Mouse (Mus musculus): ENCODE measurements around the gene Fam110a. TPM values are rescaled to one million over a fixed set of nuclear protein-coding genes. Genes with fewer than 3 reads are reported as not detected.

Gene Fam110a
- polyA plus RNA-seq, 1 experiment from 2014 or later, result 29.0 TPM

DNA sequence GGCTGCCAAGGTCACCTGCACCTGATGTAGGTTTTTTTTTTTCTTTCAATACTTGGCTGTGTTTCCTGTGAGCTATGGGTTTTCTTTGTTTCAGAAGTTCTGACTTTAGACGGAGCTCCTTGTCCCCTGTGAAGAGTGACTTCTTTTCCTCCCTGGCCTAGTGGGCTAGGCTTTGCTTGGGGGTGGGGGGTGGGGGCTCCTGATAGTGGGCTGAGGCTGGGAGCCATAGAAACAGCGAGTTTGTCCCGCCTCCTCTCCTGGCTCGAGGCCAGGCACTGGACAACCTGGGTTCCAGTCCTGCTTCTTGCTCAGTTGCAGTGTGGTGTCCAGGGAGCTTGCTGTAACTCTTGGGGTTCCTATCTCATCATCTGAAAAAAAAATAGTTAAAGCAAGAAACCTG, 36.0 kb upstream of the Fam110a start:
- Histone ChIP-seq H3K4me3 (replicated peaks; ENCODE audit: low read depth, low read length) (no peak overlapping the region), H3K27me3 (ENCODE audit: insufficient read depth, low read length) (no peaks in the 10 kb centered on the region), H3K27ac (no peak overlapping the region), H3K4me2 (ENCODE audit: low read length) (no peak overlapping the region), H3K4me1 (replicated peaks; ENCODE audit: insufficient read depth, low read length) (no peaks in the 10 kb centered on the region; the same call in 1 of the 2 replicates), H3K36me3 (ENCODE audit: insufficient read depth, low read length) (no peaks in the 10 kb centered on the region), H3K9me3 (replicated peaks; ENCODE audit: low read length) (no peaks in the 10 kb centered on the region), H3K9ac (ENCODE audit: low read depth, low read length) (no peak overlapping the region)
- no peak for ATAC-seq (replicated peaks; ENCODE audit: low FRiP score, low read depth)
- 32% methylated on average over 4 of the region's 4 CpGs for WGBS
- DNase-seq (ENCODE audit: low spot score), result no peak
- TF ChIP-seq CTCF (IDR thresholded peaks at IDR 0.05; ENCODE audit: low read depth), result no peak

DNA sequence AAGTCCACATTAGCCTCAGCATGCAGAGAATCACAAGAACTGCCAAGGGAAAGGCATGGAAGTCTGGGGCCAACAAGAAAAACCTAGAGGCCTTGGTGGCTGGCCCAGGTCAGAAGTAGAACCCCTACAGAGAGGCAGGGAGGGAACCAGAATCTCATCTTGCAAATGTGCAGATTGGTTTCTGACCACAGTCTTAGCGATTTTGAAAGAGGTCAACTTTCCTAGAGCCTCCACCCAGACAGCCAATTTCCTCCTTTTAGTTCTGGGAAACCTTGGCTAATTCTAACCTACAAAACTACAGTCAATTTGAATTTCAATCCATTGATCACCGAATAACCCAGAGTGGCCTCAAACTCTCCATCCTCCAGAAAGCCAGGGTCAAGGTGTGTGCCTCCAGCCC, 32.7 kb upstream of the Fam110a start:
- TF ChIP-seq CTCF (IDR thresholded peaks at IDR 0.05; ENCODE audit: low read depth), result no peak
- no peak overlapping the region for H3K4me2 ChIP-seq (ENCODE audit: low read length)
- no peaks in the 10 kb centered on the region for H3K36me3 ChIP-seq (ENCODE audit: insufficient read depth, low read length)
- H3K4me3 ChIP-seq (replicated peaks; ENCODE audit: low read depth, low read length), result no peak overlapping the region
- DNase-seq (ENCODE audit: low spot score) (no peak), ATAC-seq (replicated peaks; ENCODE audit: low FRiP score, low read depth) (no peak)
- H3K4me1 ChIP-seq (replicated peaks; ENCODE audit: insufficient read depth, low read length), result no peaks in the 10 kb centered on the region; the same call in 1 of the 2 replicates
- peak overlapping the region; percentile 82; the same call in 1 of the 2 replicates for H3K27ac ChIP-seq
- WGBS, result 69% methylated on average over 2 of the region's 2 CpGs
- no peak overlapping the region for H3K9ac ChIP-seq (ENCODE audit: low read depth, low read length)
- H3K27me3 ChIP-seq (ENCODE audit: insufficient read depth, low read length), result no peaks in the 10 kb centered on the region
- no peaks in the 10 kb centered on the region for H3K9me3 ChIP-seq (replicated peaks; ENCODE audit: low read length)

DNA sequence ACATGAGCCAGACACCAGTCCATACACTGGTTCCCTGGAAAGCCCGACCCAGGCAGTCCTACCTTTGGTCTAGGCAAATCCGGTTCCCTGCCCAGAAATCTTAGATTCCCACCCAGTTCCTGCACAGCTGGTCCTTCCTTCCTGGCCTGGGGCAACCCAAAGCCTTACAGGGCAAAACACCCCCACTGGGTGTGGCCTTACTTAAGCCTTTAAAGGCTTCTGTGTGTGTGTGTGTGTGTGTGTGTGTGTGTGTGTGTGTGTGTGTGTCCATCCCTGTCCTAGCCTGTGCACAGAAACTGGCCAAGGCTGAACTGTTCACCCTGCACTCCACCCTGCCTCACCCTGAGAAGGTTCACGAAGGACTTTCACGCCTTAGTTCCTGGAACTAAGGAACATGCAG, 32.2 kb upstream of the Fam110a start:
- Histone ChIP-seq H3K9ac (ENCODE audit: low read depth, low read length) (no peak overlapping the region), H3K27ac (peak overlapping the region; percentile 82), H3K27me3 (ENCODE audit: insufficient read depth, low read length) (no peaks in the 10 kb centered on the region), H3K9me3 (replicated peaks; ENCODE audit: low read length) (no peaks in the 10 kb centered on the region), H3K36me3 (ENCODE audit: insufficient read depth, low read length) (no peaks in the 10 kb centered on the region), H3K4me2 (ENCODE audit: low read length) (no peak overlapping the region), H3K4me1 (replicated peaks; ENCODE audit: insufficient read depth, low read length) (no peaks in the 10 kb centered on the region; the same call in 1 of the 2 replicates), H3K4me3 (replicated peaks; ENCODE audit: low read depth, low read length) (no peak overlapping the region)
- DNase-seq (ENCODE audit: low spot score), result no peak
- peak; percentile 70 for ATAC-seq (replicated peaks; ENCODE audit: low FRiP score, low read depth)
- WGBS, result 53% methylated on average over 4 of the region's 4 CpGs
- TF ChIP-seq CTCF (IDR thresholded peaks at IDR 0.05; ENCODE audit: low read depth), result no peak

GRCm38 (mm10) chr2:152011724-152012123, 31.7 kb upstream of the Fam110a start:
- Histone ChIP-seq H3K27me3 (ENCODE audit: insufficient read depth, low read length) (no peaks in the 10 kb centered on the region), H3K4me3 (replicated peaks; ENCODE audit: low read depth, low read length) (no peak overlapping the region), H3K4me2 (ENCODE audit: low read length) (no peak overlapping the region), H3K9me3 (replicated peaks; ENCODE audit: low read length) (no peaks in the 10 kb centered on the region), H3K27ac (peak overlapping the region; percentile 82), H3K9ac (ENCODE audit: low read depth, low read length) (no peak overlapping the region), H3K36me3 (ENCODE audit: insufficient read depth, low read length) (no peaks in the 10 kb centered on the region), H3K4me1 (replicated peaks; ENCODE audit: insufficient read depth, low read length) (no peaks in the 10 kb centered on the region; the same call in 1 of the 2 replicates)
- WGBS, result 32% methylated on average over 2 of the region's 2 CpGs
- peak; percentile 53 for TF ChIP-seq CTCF (IDR thresholded peaks at IDR 0.05; ENCODE audit: low read depth)
- ATAC-seq (replicated peaks; ENCODE audit: low FRiP score, low read depth) (peak; percentile 88), DNase-seq (ENCODE audit: low spot score) (peak; percentile 73)

GRCm38 (mm10) chr2:152010661-152011060, 30.6 kb upstream of the Fam110a start:
- no peaks in the 10 kb centered on the region for H3K27me3 ChIP-seq (ENCODE audit: insufficient read depth, low read length)

GRCm38 (mm10) chr2:152010251-152010650, 30.2 kb upstream of the Fam110a start:
- Histone ChIP-seq H3K36me3 (ENCODE audit: insufficient read depth, low read length) (no peaks in the 10 kb centered on the region), H3K27me3 (ENCODE audit: insufficient read depth, low read length) (no peaks in the 10 kb centered on the region), H3K27ac (peak overlapping the region; percentile 13; the same call in 1 of the 2 replicates), H3K9ac (ENCODE audit: low read depth, low read length) (no peak overlapping the region), H3K4me3 (replicated peaks; ENCODE audit: low read depth, low read length) (no peak overlapping the region), H3K9me3 (replicated peaks; ENCODE audit: low read length) (no peaks in the 10 kb centered on the region), H3K4me2 (ENCODE audit: low read length) (no peak overlapping the region), H3K4me1 (replicated peaks; ENCODE audit: insufficient read depth, low read length) (no peaks in the 10 kb centered on the region; the same call in 1 of the 2 replicates)
- WGBS, result 77% methylated on average over 9 of the region's 9 CpGs
- ATAC-seq (replicated peaks; ENCODE audit: low FRiP score, low read depth) (no peak), DNase-seq (ENCODE audit: low spot score) (no peak)
- no peak for TF ChIP-seq CTCF (IDR thresholded peaks at IDR 0.05; ENCODE audit: low read depth)

More at GRCm38 (mm10) chr2:152010661-152011060, 30.6 kb upstream of the Fam110a start:
- Histone ChIP-seq H3K4me2 (ENCODE audit: low read length) (no peak overlapping the region), H3K9me3 (replicated peaks; ENCODE audit: low read length) (no peaks in the 10 kb centered on the region), H3K9ac (ENCODE audit: low read depth, low read length) (no peak overlapping the region), H3K4me3 (replicated peaks; ENCODE audit: low read depth, low read length) (no peak overlapping the region), H3K36me3 (ENCODE audit: insufficient read depth, low read length) (no peaks in the 10 kb centered on the region), H3K4me1 (replicated peaks; ENCODE audit: insufficient read depth, low read length) (no peaks in the 10 kb centered on the region; the same call in 1 of the 2 replicates), H3K27ac (peak overlapping the region; percentile 13; the same call in 1 of the 2 replicates)
- no peak for TF ChIP-seq CTCF (IDR thresholded peaks at IDR 0.05; ENCODE audit: low read depth)
- WGBS, result 81% methylated on average over 7 of the region's 7 CpGs
- DNase-seq (ENCODE audit: low spot score) (no peak), ATAC-seq (replicated peaks; ENCODE audit: low FRiP score, low read depth) (no peak)

Measured in kidney, postnatal 0 days (tissue).